In the genomic region with DNA sequence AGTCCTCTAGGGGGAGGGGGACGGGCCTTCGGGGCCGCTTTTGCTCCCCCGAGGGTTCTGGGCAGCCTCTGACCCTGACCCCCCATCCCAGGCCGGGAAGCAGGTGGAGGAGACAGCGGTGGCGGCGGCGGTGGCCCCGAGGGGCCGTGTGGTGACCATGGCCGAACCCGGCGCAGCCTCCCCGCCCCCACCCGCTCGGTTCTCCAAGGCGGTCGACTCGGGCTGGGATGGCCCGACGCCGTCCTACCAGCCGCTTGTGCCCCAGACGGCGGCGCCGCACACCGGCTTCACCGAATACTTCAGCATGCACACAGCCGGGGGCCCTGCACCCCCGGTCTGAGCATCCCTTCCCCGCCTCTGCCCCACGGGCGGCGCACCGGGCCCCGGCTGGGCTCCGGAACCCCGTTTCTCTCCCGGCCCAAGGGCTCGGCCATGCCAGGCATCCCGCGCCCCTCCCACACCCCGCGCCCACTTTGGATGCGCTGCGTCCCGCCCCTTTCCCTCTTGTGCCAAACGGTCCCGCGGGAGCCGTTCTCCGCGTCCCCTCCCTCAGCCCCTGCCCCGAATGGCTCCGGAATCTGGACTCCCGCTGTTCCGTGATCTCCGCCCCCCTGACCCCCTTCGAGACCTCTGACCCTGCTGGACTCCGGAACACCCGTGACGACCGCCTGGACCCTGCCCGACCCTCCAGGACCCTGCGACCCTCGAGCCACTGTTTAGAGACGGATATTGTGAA, we compare ENCODE assay signal across 9 mouse cellular contexts. TPM values are rescaled to one million over a fixed set of nuclear protein-coding genes. Genes with fewer than 3 reads are reported as not detected.
DNase-seq lines count a peak whose midpoint lies in the region; ATAC-seq and TF ChIP-seq lines count a peak whose summit lies in the region.
"Had no signal": no experiment of that assay in that cellular context is flagged by ENCODE, and none has a peak within 500 bp of the region (broad histone marks: within the 10 kb centered on the region; RNA-seq: fewer than 3 reads in every experiment).

No protein-coding gene starts in this region.

- DNase-seq in heart, embryonic 10.5 days (ENCODE audit: low spot score), result no peak
- no peak for DNase-seq in heart, postnatal 10 days
- DNase-seq in embryo, embryonic 10.5 days (ENCODE audit: low spot score), result peak; percentile 57
- no peak for DNase-seq in stomach, postnatal 0 days (ENCODE audit: low spot score)
- DNase-seq in left cerebral cortex, postnatal 36 days (ENCODE audit: low spot score in 2 of 2), result no peak

- peak overlapping the region; percentile 56 for H3K27ac ChIP-seq in heart, embryonic 10.5 days
- H3K27ac ChIP-seq in ES-Bruce4 (ENCODE audit: insufficient read depth, low read length), result peak overlapping the region; percentile 55
- peak overlapping the region; percentile 86 for H3K27ac ChIP-seq in hindbrain, embryonic 15.5 days (replicated peaks)
- H3K27ac ChIP-seq in lung, embryonic 16.5 days (ENCODE audit: low read length), result no peak overlapping the region
- H3K27ac ChIP-seq in stomach, postnatal 0 days (replicated peaks), result no peak overlapping the region

- peaks cover 52% of the 10 kb centered on the region for H3K27me3 ChIP-seq in heart, embryonic 10.5 days (ENCODE audit: insufficient read depth, poor library complexity, severe bottlenecking)
- no peaks in the 10 kb centered on the region for H3K27me3 ChIP-seq in ES-Bruce4 (ENCODE audit: control insufficient read depth, insufficient read depth, low read length, poor library complexity, severe bottlenecking)
- peaks cover 41% of the 10 kb centered on the region for H3K27me3 ChIP-seq in hindbrain, embryonic 15.5 days
- peaks cover 41% of the 10 kb centered on the region for H3K27me3 ChIP-seq in lung, embryonic 16.5 days (ENCODE audit: control insufficient read depth, insufficient read depth, low read depth, low read length)
- H3K27me3 ChIP-seq in stomach, postnatal 0 days (ENCODE audit: control insufficient read depth, insufficient read depth, low read length), result no peaks in the 10 kb centered on the region; the same call in 1 of the 2 replicates

- ATAC-seq in hindbrain, embryonic 15.5 days (ENCODE audit: low FRiP score, low read depth), result no peak
- no peak for ATAC-seq in lung, embryonic 16.5 days (ENCODE audit: low read depth)
- no peak for ATAC-seq in stomach, postnatal 0 days (ENCODE audit: low FRiP score, low TSS enrichment)

- no peak for TF ChIP-seq EP300 in ES-Bruce4 (IDR thresholded peaks at IDR 0.05; ENCODE audit: insufficient read depth, low read depth, low read length)
- no peak for TF ChIP-seq EP300 in stomach, postnatal 0 days (optimal IDR thresholded peaks at IDR 0.05)

- H3K4me3 ChIP-seq in heart, embryonic 10.5 days, result peak overlapping the region; percentile 75
- H3K4me3 ChIP-seq in ES-Bruce4 (ENCODE audit: low read depth, low read length), result peak overlapping the region; percentile 82
- H3K4me3 ChIP-seq in hindbrain, embryonic 15.5 days, result peak overlapping the region; percentile 30
- H3K4me3 ChIP-seq in lung, embryonic 16.5 days (ENCODE audit: low read length), result peak overlapping the region; percentile 51
- H3K4me3 ChIP-seq in stomach, postnatal 0 days (ENCODE audit: low read depth, low read length), result peak overlapping the region; percentile 42

- peaks cover 28% of the 10 kb centered on the region for H3K4me1 ChIP-seq in heart, embryonic 10.5 days
- no peaks in the 10 kb centered on the region for H3K4me1 ChIP-seq in ES-Bruce4 (ENCODE audit: control insufficient read depth, insufficient read depth, low read length)
- peaks cover 40% of the 10 kb centered on the region for H3K4me1 ChIP-seq in hindbrain, embryonic 15.5 days (replicated peaks)
- peaks cover 22% of the 10 kb centered on the region for H3K4me1 ChIP-seq in lung, embryonic 16.5 days (replicated peaks; ENCODE audit: control insufficient read depth, insufficient read depth, low read length)
- H3K4me1 ChIP-seq in stomach, postnatal 0 days (replicated peaks; ENCODE audit: control insufficient read depth, insufficient read depth), result 0 out of 2 replicates have a peak, but pooled peaks cover 5% of the 10 kb centered on the region

- no peaks in the 10 kb centered on the region for H3K9me3 ChIP-seq in heart, embryonic 10.5 days
- H3K9me3 ChIP-seq in ES-Bruce4 (replicated peaks; ENCODE audit: control insufficient read depth, insufficient read depth, low read length, poor library complexity, severe bottlenecking), result no peaks in the 10 kb centered on the region
- H3K9me3 ChIP-seq in hindbrain, embryonic 15.5 days, result no peaks in the 10 kb centered on the region
- H3K9me3 ChIP-seq in lung, embryonic 16.5 days (ENCODE audit: control insufficient read depth, low read length), result no peaks in the 10 kb centered on the region
- H3K9me3 ChIP-seq in stomach, postnatal 0 days (ENCODE audit: control insufficient read depth, low read length), result no peaks in the 10 kb centered on the region

- H3K9ac ChIP-seq in ES-Bruce4 (ENCODE audit: low read depth, poor library complexity, severe bottlenecking), result peak overlapping the region; percentile 97
- 0 out of 2 replicates have a peak overlapping the region, but pooled peaks have one; percentile 15 for H3K9ac ChIP-seq in hindbrain, embryonic 15.5 days
- peak overlapping the region; percentile 49 for H3K9ac ChIP-seq in lung, embryonic 16.5 days (ENCODE audit: low read length)
- H3K9ac ChIP-seq in stomach, postnatal 0 days (ENCODE audit: low read length), result peak overlapping the region; percentile 48

- H3K4me2 ChIP-seq in hindbrain, embryonic 15.5 days, result peak overlapping the region; percentile 95
- peak overlapping the region; percentile 77 for H3K4me2 ChIP-seq in lung, embryonic 16.5 days (ENCODE audit: low read depth, low read length)
- H3K4me2 ChIP-seq in stomach, postnatal 0 days (replicated peaks; ENCODE audit: low read depth), result peak overlapping the region; percentile 69

- intact Hi-C loops in heart, postnatal 10 days (cut with DNase I), result loop anchor here (2.0 to 5.0 kb wide), 4 partner anchors 33 to 238 kb away; no protein-coding TSS in a partner anchor
- intact Hi-C loops in left cerebral cortex, postnatal 36 days (cut with DNase I), result loop anchor here (1.0 to 10.0 kb wide), 5 partner anchors 37 to 431 kb away; a partner anchor contains a TSS

- under 1% methylated on average over 69 of the region's 69 CpGs for WGBS in heart, embryonic 10.5 days
- WGBS in hindbrain, embryonic 15.5 days, result 2% methylated on average over 51 of the region's 69 CpGs
- WGBS in lung, embryonic 16.5 days, result under 1% methylated on average over 55 of the region's 69 CpGs
- WGBS in stomach, postnatal 0 days, result 1% methylated on average over 64 of the region's 69 CpGs

- TF ChIP-seq POLR2A in ES-Bruce4 (IDR thresholded peaks at IDR 0.05; ENCODE audit: insufficient read depth, low read length), result no peak

- H3K36me3 ChIP-seq in heart, embryonic 10.5 days, result 0 out of 2 replicates have a peak, but pooled peaks cover 2% of the 10 kb centered on the region
- H3K36me3 ChIP-seq in ES-Bruce4 (ENCODE audit: control insufficient read depth, insufficient read depth, low read length, poor library complexity, severe bottlenecking), result no peaks in the 10 kb centered on the region
- H3K36me3 ChIP-seq in hindbrain, embryonic 15.5 days, result peaks cover 7% of the 10 kb centered on the region; the same call in 1 of the 2 replicates
- no peaks in the 10 kb centered on the region for H3K36me3 ChIP-seq in lung, embryonic 16.5 days (ENCODE audit: control insufficient read depth, insufficient read depth, low read length)
- H3K36me3 ChIP-seq in stomach, postnatal 0 days (ENCODE audit: control insufficient read depth, insufficient read depth, low read length), result no peaks in the 10 kb centered on the region

- no peak for TF ChIP-seq CTCF in ES-Bruce4 (IDR thresholded peaks at IDR 0.05; ENCODE audit: low read depth, low read length)
- no peak for TF ChIP-seq CTCF in stomach, postnatal 0 days (IDR thresholded peaks at IDR 0.05; ENCODE audit: low read depth)

RNA-seq across cellular contexts. Expression of a gene that starts 1.5 kb away (rescaled TPM):
- 10.4 and 11.2 TPM in 2 replicates for polyA plus RNA-seq in heart, embryonic 10.5 days (2016; fragmentation: Nextera tagmentation; extraction: Ambion mirVana)
- 10 to 100 TPM; 28.8 to 29.9 TPM for total RNA-seq in heart, postnatal 10 days (2021)
- 22.2 and 25.7 TPM in 2 replicates for polyA plus RNA-seq in ES-Bruce4 (2011; ENCODE audit: insufficient read depth, insufficient read length, low read depth, missing spikeins)
- 23.9 and 25.1 TPM in 2 replicates for polyA plus RNA-seq in hindbrain, embryonic 15.5 days (2015; fragmentation: Nextera tagmentation; extraction: Ambion mirVana)
- polyA plus RNA-seq in lung, embryonic 16.5 days (2015; fragmentation: Nextera tagmentation; extraction: Ambion mirVana), result 11.8 and 12.1 TPM in 2 replicates
- polyA plus RNA-seq in stomach, postnatal 0 days (2015; fragmentation: Nextera tagmentation; extraction: Ambion mirVana), result 3.3 and 3.6 TPM in 2 replicates
- total RNA-seq in left cerebral cortex, postnatal 36 days (2021), result 100 to 1,000 TPM; 108 to 110 TPM

RNA-seq across cellular contexts. Expression of a gene that starts 9.6 kb away (rescaled TPM):
- polyA plus RNA-seq in heart, embryonic 10.5 days (2016; fragmentation: Nextera tagmentation; extraction: Ambion mirVana), result 0.09 and 0.63 TPM in 2 replicates
- total RNA-seq in heart, postnatal 10 days (2021), result not detected
- polyA plus RNA-seq in ES-Bruce4 (2011; ENCODE audit: insufficient read depth, insufficient read length, low read depth, missing spikeins), result 2.0 and 2.5 TPM in 2 replicates
- 84.1 and 101 TPM in 2 replicates for polyA plus RNA-seq in hindbrain, embryonic 15.5 days (2015; fragmentation: Nextera tagmentation; extraction: Ambion mirVana)
- polyA plus RNA-seq in lung, embryonic 16.5 days (2015; fragmentation: Nextera tagmentation; extraction: Ambion mirVana), result 0.14 and 0.49 TPM in 2 replicates
- polyA plus RNA-seq in stomach, postnatal 0 days (2015; fragmentation: Nextera tagmentation; extraction: Ambion mirVana), result 0.67 and 1.1 TPM in 2 replicates
- total RNA-seq in left cerebral cortex, postnatal 36 days (2021), result 10 to 100 TPM; 44.4 to 57.4 TPM
- total RNA-seq: heart, adult 18-20 months had no signal

RNA-seq across cellular contexts. Expression of a gene that starts 14.3 kb away (rescaled TPM):
- 0.26 and 0.65 TPM in 2 replicates for polyA plus RNA-seq in heart, embryonic 10.5 days (2016; fragmentation: Nextera tagmentation; extraction: Ambion mirVana)
- total RNA-seq in heart, postnatal 10 days (2021), result not detected
- 1.3 and 1.6 TPM in 2 replicates for polyA plus RNA-seq in ES-Bruce4 (2011; ENCODE audit: insufficient read depth, insufficient read length, low read depth, missing spikeins)
- polyA plus RNA-seq in hindbrain, embryonic 15.5 days (2015; fragmentation: Nextera tagmentation; extraction: Ambion mirVana), result 3.5 and 4.6 TPM in 2 replicates
- 0.13 TPM in 1 of 2 replicates, not detected in the other for polyA plus RNA-seq in lung, embryonic 16.5 days (2015; fragmentation: Nextera tagmentation; extraction: Ambion mirVana)
- polyA plus RNA-seq in stomach, postnatal 0 days (2015; fragmentation: Nextera tagmentation; extraction: Ambion mirVana), result 0.07 TPM in 1 of 2 replicates, not detected in the other
- total RNA-seq in left cerebral cortex, postnatal 36 days (2021), result not detected
- total RNA-seq: heart, adult 18-20 months had no signal

RNA-seq across cellular contexts. Expression of a gene that starts 17.7 kb away (rescaled TPM):
- polyA plus RNA-seq in heart, embryonic 10.5 days (2016; fragmentation: Nextera tagmentation; extraction: Ambion mirVana), result 147 and 189 TPM in 2 replicates
- 10 to 100 TPM; 12.8 to 16.0 TPM for total RNA-seq in heart, postnatal 10 days (2021)
- polyA plus RNA-seq in ES-Bruce4 (2011; ENCODE audit: insufficient read depth, insufficient read length, low read depth, missing spikeins), result 47.8 and 55.6 TPM in 2 replicates
- 558 and 579 TPM in 2 replicates for polyA plus RNA-seq in hindbrain, embryonic 15.5 days (2015; fragmentation: Nextera tagmentation; extraction: Ambion mirVana)
- 170 and 173 TPM in 2 replicates for polyA plus RNA-seq in lung, embryonic 16.5 days (2015; fragmentation: Nextera tagmentation; extraction: Ambion mirVana)
- 125 and 126 TPM in 2 replicates for polyA plus RNA-seq in stomach, postnatal 0 days (2015; fragmentation: Nextera tagmentation; extraction: Ambion mirVana)
- total RNA-seq in left cerebral cortex, postnatal 36 days (2021), result 10 to 100 TPM; 24.0 to 25.5 TPM

RNA-seq across cellular contexts. Expression of a gene that starts 48.0 kb away (rescaled TPM):
- polyA plus RNA-seq in heart, embryonic 10.5 days (2016; fragmentation: Nextera tagmentation; extraction: Ambion mirVana), result 17.0 and 28.7 TPM in 2 replicates
- 10 to 100 TPM; 88.4 to 90.5 TPM for total RNA-seq in heart, postnatal 10 days (2021)
- 128 and 141 TPM in 2 replicates for polyA plus RNA-seq in ES-Bruce4 (2011; ENCODE audit: insufficient read depth, insufficient read length, low read depth, missing spikeins)
- polyA plus RNA-seq in hindbrain, embryonic 15.5 days (2015; fragmentation: Nextera tagmentation; extraction: Ambion mirVana), result 32.5 and 38.5 TPM in 2 replicates
- 23.5 and 28.9 TPM in 2 replicates for polyA plus RNA-seq in lung, embryonic 16.5 days (2015; fragmentation: Nextera tagmentation; extraction: Ambion mirVana)
- polyA plus RNA-seq in stomach, postnatal 0 days (2015; fragmentation: Nextera tagmentation; extraction: Ambion mirVana), result 15.0 and 15.9 TPM in 2 replicates
- 100 to 1,000 TPM; 206 to 234 TPM for total RNA-seq in left cerebral cortex, postnatal 36 days (2021)

Comparison
In these comparisons a context has a peak if more than half of its experiments do, and no peak if none do; other contexts are left out.
1. H3K27ac ChIP-seq: peak in heart, embryonic 10.5 days (single experiment), ES-Bruce4 (single experiment) and hindbrain, embryonic 15.5 days (single experiment); none in lung, embryonic 16.5 days (single experiment) and stomach, postnatal 0 days (single experiment).
2. H3K4me3 ChIP-seq: peak in every context shown above with its lines; median percentile 82 in ES-Bruce4; 75 in heart, embryonic 10.5 days; 51 in lung, embryonic 16.5 days; 42 in stomach, postnatal 0 days; 30 in hindbrain, embryonic 15.5 days.
3. H3K9ac ChIP-seq: peak in every context shown above with its lines; median percentile 97 in ES-Bruce4; 49 in lung, embryonic 16.5 days; 48 in stomach, postnatal 0 days; 15 in hindbrain, embryonic 15.5 days.
4. RNA of a gene that starts 9.6 kb away (polyA plus RNA-seq): 84.1 to 101 TPM in hindbrain, embryonic 15.5 days; 2.0 to 2.5 TPM in ES-Bruce4, 0.67 to 1.1 TPM in stomach, postnatal 0 days, 0.09 to 0.63 TPM in heart, embryonic 10.5 days and 0.14 to 0.49 TPM in lung, embryonic 16.5 days; every median in the first group is over 10 times any median in the second.
5. Peak in every context shown above with its lines, with median percentiles within 50 percentile points of each other: H3K4me2 ChIP-seq.